Mouse (Mus musculus): ENCODE measurements around the gene Cldn34a.
"Not testable (repeated sequence)": the region's sequence is repeated elsewhere in the genome, so short reads cannot be mapped to it uniquely, and the experiment has no call there.

Cldn34a gene

DNA sequence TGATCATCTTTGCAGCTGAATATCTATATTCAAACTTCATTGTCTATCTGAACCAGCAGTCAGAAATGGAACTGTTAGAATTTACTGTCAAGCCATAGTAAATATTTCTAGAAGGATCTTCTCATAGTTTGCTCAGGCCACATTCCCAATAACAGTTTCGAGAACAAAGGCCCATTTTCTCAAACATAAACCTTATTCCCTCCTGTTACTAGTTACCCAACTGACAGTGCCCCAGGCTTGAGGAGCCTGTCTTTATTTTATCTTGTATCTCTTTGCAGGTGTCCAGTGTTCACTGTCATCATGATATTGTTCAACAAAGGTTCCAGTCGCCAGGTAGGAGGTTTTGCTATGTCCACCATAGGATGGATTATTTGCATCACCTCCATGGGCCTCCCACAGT lies at the start of gene Cldn34a:
Gene Cldn34a (plus strand): TSS at position 301 of the 400 bp plus-strand sequence.
- DNase-seq (ENCODE audit: low spot score), result no peak

DNA sequence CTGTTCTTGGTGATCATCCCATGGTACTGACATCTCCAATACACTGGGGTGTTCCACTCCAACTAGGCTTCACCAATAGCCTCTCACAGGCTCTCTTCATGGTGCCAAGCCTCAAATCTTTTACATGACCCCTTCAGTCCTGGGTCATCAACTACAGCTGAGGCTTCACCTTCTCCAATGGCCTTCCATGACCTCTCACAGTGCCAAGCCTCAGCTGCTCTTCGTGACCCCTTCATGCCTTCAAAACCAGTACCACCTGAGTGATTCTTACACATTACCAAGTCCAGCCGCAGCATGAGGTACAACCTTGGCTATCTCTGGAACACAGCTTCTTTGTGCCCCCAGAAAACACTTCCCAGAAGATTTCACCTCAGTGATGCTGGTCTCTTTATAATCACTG lies 44.5 kb upstream of the Cldn34a start:
- not testable (repeated sequence) for DNase-seq (ENCODE audit: low spot score)

DNA sequence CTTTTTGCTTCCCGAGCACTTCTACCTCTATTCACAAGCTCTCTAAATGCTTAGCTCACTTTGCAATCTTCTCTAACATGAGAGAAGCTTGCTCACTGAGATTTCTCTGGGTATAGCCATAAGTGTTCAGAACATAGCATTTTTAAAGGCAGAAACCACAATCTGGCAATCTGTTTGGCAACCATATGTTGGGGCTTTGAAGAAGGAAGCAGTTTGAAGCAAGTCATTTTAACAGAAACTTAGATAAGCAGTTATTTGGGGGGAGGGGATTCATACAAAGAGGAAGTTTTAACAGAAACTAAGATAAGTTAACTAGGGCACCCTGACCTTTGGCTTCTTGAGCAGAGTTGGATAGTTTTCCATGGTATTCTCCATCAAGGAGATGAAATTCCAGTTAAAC lies 17.4 kb upstream of the Cldn34a start:
- DNase-seq (ENCODE audit: low spot score), result no peak

DNA sequence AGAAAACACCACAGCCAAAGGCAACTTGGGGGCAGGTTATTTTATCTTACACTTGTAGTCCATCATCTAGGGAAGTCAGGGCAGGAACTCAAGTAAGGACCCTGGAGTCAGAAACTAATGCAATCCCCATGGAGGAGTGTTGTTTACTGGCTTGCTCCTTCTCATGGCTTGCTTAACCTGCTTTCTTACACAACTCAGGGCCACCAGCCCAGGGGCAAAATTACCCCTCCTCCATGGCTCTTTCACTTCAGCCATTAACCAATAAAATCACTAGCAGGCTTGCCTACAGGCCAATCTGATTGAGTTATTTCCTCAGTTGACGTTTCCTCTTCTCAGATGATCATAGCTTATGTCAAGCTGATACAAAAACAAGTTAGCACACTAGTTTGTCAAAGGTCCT lies 15.0 kb upstream of the Cldn34a start:
- DNase-seq (ENCODE audit: low spot score), result no peak

DNA sequence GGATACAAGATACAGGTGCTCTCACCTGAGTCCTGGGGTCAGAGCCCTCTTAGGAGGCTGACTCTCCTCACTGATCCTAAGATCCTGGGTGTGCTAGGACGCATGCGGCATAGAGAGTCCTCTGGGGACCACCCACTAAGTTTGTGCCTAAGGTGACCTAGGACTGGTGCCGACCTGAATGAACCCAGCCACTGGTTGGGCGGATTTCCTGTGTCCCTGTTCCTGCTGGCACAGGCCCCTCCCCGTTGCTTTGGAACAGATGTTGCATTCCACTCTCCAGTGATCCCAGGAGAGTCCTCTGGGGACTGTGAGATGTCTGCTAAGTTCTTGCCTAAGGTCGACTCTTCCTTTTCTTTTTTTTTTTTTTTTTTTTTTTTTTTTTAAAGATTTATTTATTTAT lies 5.7 kb upstream of the Cldn34a start:
- no peak for DNase-seq (ENCODE audit: low spot score)

Data from ovary, postnatal 10 days (tissue).